Mouse (Mus musculus) thymus, adult 2 months (tissue): Measurements from ENCODE around the gene Dapk2. TPM values are rescaled to one million over a fixed set of nuclear protein-coding genes. Genes with fewer than 3 reads are reported as not detected.

Experiments used
- DNase-seq: peaks from one replicate; pipeline ENCODE4 v3.0.0; 2021
- H3K27ac ChIP-seq: fragments of 200-500 bp; 2 replicates; pipeline ENCODE4 v1.5.1; 2012; ENCODE audit warnings: low read length, control low read depth; ENCODE audit not compliant: control insufficient read depth, insufficient read depth
- H3K27me3 ChIP-seq: fragments of 200-500 bp; 2 replicates; pipeline ENCODE4 v1.6.1; 2012; ENCODE audit warnings: mild to moderate bottlenecking, low read length, moderate library complexity, mixed read lengths; ENCODE audit not compliant: control insufficient read depth, insufficient read depth
- H3K36me3 ChIP-seq: fragments of 200-500 bp; 2 replicates; pipeline ENCODE4 v1.6.1; 2012; ENCODE audit warnings: mild to moderate bottlenecking, low read length, moderate library complexity; ENCODE audit not compliant: control insufficient read depth, insufficient read depth
- H3K4me1 ChIP-seq: fragments of 200-500 bp; replicated peaks from 2 replicates; pipeline ENCODE4 v1.6.1; 2012; ENCODE audit warnings: low read length; ENCODE audit not compliant: control insufficient read depth, insufficient read depth
- H3K4me3 ChIP-seq: fragments of 200-500 bp; 2 replicates; pipeline ENCODE4 v1.5.1; 2012; ENCODE audit warnings: mild to moderate bottlenecking, low read length, control low read depth, moderate library complexity; ENCODE audit not compliant: control insufficient read depth, insufficient read depth
- CTCF ChIP-seq: fragments of 200-500 bp; IDR thresholded peaks from 2 replicates; pipeline ENCODE4 v1.5.1; 2012; ENCODE audit warnings: mild to moderate bottlenecking, control low read depth, low read length, moderate library complexity, borderline replicate concordance; ENCODE audit not compliant: control insufficient read depth, poor library complexity, insufficient read depth; ENCODE audit errors: extremely low read depth
- POLR2A ChIP-seq: fragments of 200-500 bp; IDR thresholded peaks from 2 replicates; pipeline ENCODE4 v1.6.1; 2012; ENCODE audit warnings: mild to moderate bottlenecking, low read length, control low read depth, moderate library complexity; ENCODE audit not compliant: control insufficient read depth, poor library complexity, insufficient read depth; ENCODE audit errors: extremely low read depth
- WGBS: fragments of 180-500 bp; shearing (Covaris S2); methylation state at CpG from one replicate; pipeline ENCODE4 v1.1.7; 2018; 5-methylcytosine and 5-hydroxymethylcytosine counted together
- polyA plus RNA-seq: library from polyadenylated mRNA; depleted of rRNA; stranded (reverse); fragments of >200 nt; gene quantifications from 2 replicates; pipeline ENCODE4 v1.2.3, GENCODE M21; 2012

The Dapk2 gene
- polyA plus RNA-seq, 1 experiment, result 5.1 TPM

- Histone ChIP-seq H3K27me3 (no peaks in the 10 kb centered on the region), H3K4me1 (peaks cover 17% of the 10 kb centered on the region), H3K36me3 (no peaks in the 10 kb centered on the region), H3K27ac (no peak overlapping the region), H3K4me3 (no peak overlapping the region)
- WGBS, result 95% methylated on average over 5 of the region's 5 CpGs
- TF ChIP-seq POLR2A, result no peak
- TF ChIP-seq CTCF, result no peak
- DNase-seq, result no peak
These were observed 113.7 kb downstream of the Dapk2 start for GRCm38 (mm10) chr9:66271726-66272125.

- no peak overlapping the region for H3K4me3 ChIP-seq
- TF ChIP-seq POLR2A (no peak), CTCF (no peak)
- no peaks in the 10 kb centered on the region for H3K36me3 ChIP-seq
- 97% methylated on average over 1 of the region's 1 CpGs for WGBS
- no peaks in the 10 kb centered on the region for H3K27me3 ChIP-seq
- DNase-seq, result no peak
- no peak overlapping the region for H3K27ac ChIP-seq
- H3K4me1 ChIP-seq, result peaks cover 22% of the 10 kb centered on the region
These were observed 115.6 kb downstream of the Dapk2 start for GRCm38 (mm10) chr9:66273632-66274031.

GRCm38 (mm10) chr9:66274657-66275056 is 116.6 kb downstream of the Dapk2 start:
- WGBS, result 21% methylated on average over 3 of the region's 3 CpGs
- TF ChIP-seq POLR2A (no peak), CTCF (no peak)
- H3K4me3 ChIP-seq, result no peak overlapping the region
- DNase-seq, result no peak
- 0 out of 2 replicates have a peak overlapping the region, but pooled peaks have one; percentile 4 for H3K27ac ChIP-seq
- H3K36me3 ChIP-seq, result no peaks in the 10 kb centered on the region
- no peaks in the 10 kb centered on the region for H3K27me3 ChIP-seq
- peaks cover 25% of the 10 kb centered on the region for H3K4me1 ChIP-seq

DNA sequence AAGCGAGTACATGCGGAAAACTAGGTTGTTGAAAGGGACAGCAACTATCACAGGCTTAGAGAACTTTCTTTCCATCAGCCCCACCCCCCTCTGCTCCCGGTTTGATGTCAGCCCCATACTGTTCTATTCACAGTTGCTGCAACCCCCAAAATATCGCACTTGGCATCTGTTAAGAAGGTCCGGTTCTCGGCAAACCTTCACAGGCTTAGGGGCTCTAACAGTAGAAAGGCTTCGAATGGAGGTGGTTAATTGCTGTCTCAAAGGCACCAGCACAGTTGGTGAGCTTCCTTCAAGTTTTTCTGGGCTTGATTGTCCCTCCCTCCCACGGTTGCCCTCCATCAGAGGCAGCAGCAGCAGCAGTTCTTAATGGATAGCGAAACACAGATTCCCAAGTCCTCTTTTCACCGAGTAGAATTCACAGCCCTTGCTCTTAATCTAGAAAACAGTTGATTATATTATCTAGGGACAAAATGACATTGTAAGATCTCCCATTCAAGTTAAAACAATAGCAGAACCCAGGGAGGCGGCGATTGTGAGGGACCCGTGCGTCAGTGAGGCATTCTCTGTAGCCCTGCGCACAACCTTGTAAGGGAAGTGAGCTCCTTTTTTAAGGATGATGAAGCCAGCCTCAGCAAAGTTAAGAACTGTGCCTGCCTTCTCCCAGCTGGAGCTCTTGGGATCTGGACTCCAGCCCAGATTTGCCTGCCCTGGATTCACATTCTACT is 117.4 kb downstream of the Dapk2 start:
- H3K27ac ChIP-seq, result no peak overlapping the region
- H3K4me1 ChIP-seq, result peaks cover 33% of the 10 kb centered on the region
- H3K27me3 ChIP-seq, result no peaks in the 10 kb centered on the region
- H3K4me3 ChIP-seq, result no peak overlapping the region
- WGBS, result 46% methylated on average over 15 of the region's 15 CpGs
- DNase-seq, result no peak
- TF ChIP-seq POLR2A (no peak), CTCF (no peak)
- H3K36me3 ChIP-seq, result no peaks in the 10 kb centered on the region

DNA sequence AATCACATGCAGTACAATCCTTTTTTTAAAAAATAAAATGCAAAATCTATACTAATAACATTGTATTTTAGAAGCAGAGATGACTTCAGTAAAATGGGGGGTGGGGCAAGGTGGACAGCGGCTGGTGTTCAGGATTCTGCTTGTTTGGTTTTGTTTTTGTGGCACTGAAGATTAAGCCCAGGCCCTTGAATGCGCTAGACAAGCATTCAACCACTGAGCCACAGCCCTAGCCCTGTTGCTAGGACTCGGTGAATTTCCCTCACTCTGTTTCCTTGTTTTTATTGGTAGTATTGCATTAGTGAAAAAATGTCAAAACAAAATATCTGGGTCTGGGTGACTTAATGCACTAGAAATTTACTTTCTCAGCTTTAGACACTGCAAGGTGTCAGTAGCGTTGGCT is 118.0 kb downstream of the Dapk2 start:
- H3K27ac ChIP-seq, result no peak overlapping the region
- H3K36me3 ChIP-seq, result no peaks in the 10 kb centered on the region
- H3K27me3 ChIP-seq, result no peaks in the 10 kb centered on the region
- peaks cover 37% of the 10 kb centered on the region for H3K4me1 ChIP-seq
- DNase-seq, result no peak
- TF ChIP-seq POLR2A (no peak), CTCF (no peak)
- no peak overlapping the region for H3K4me3 ChIP-seq
- 89% methylated on average over 4 of the region's 4 CpGs for WGBS

- no peak for DNase-seq
- no peak overlapping the region for H3K4me3 ChIP-seq
These were observed 118.8 kb downstream of the Dapk2 start for GRCm38 (mm10) chr9:66276697-66277385.

GRCm38 (mm10) chr9:66279647-66280046 is 121.6 kb downstream of the Dapk2 start:
- no peak for DNase-seq

More at GRCm38 (mm10) chr9:66276697-66277385, 118.8 kb downstream of the Dapk2 start:
- Histone ChIP-seq H3K36me3 (no peaks in the 10 kb centered on the region), H3K27ac (no peak overlapping the region; the same call in 1 of the 2 replicates), H3K4me1 (peaks cover 45% of the 10 kb centered on the region), H3K27me3 (no peaks in the 10 kb centered on the region)
- TF ChIP-seq POLR2A, result no peak
- 62% methylated on average over 14 of the region's 14 CpGs for WGBS

More at GRCm38 (mm10) chr9:66279647-66280046, 121.6 kb downstream of the Dapk2 start:
- Histone ChIP-seq H3K27ac (no peak overlapping the region), H3K4me1 (peaks cover 43% of the 10 kb centered on the region), H3K4me3 (no peak overlapping the region), H3K27me3 (no peaks in the 10 kb centered on the region), H3K36me3 (no peaks in the 10 kb centered on the region)
- TF ChIP-seq POLR2A (no peak), CTCF (no peak)
